Mouse (Mus musculus) pancreas, adult 10 weeks (tissue): Measurements from ENCODE around the gene Rnf128. TPM values are rescaled to one million over a fixed set of nuclear protein-coding genes. Genes with fewer than 3 reads are reported as not detected.

ENCODE experiments used
- polyA plus RNA-seq: library from polyadenylated mRNA; stranded (reverse); fragments of 350-450 nt; fragmentation: Illumina TruSeq; extraction: RNeasy Lipid Tissue Mini Kit (QIAGEN cat#74804); gene quantifications from one replicate; pipeline ENCODE4 v1.2.3, GENCODE M21; 2015; ENCODE audit warnings: low read depth, low replicate concordance; ENCODE audit not compliant: insufficient read depth

Rnf128 gene
- 6.0 TPM for polyA plus RNA-seq

DNA sequence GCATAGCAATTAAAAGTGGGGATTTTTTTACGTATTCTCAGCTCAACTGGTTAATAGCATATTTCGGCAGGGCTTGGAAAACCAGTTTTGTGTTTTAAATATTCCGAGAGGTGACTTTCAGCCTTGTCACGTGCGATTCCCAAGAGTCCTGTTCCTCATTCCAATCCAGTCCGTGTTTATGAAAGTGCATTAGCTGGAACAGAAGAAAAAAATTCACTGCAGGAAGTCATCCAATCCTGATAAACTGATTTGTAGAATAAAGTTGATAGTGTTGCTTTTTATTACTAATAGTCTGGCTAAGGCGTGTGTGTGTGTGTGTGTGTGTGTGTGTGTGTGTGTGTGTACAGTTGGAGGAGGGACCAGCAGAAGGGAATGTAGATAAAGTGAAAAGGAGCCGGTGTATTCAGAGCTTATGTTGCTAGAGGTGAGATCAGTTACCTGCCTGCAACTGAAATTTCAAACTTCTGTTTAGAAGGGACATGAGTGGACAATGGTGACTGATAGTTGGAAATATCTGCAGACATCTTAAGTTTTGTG is at the start of gene Rnf128:
Gene Rnf128, plus strand, starts transcription at position 392 of the 537 bp plus-strand sequence.

DNA sequence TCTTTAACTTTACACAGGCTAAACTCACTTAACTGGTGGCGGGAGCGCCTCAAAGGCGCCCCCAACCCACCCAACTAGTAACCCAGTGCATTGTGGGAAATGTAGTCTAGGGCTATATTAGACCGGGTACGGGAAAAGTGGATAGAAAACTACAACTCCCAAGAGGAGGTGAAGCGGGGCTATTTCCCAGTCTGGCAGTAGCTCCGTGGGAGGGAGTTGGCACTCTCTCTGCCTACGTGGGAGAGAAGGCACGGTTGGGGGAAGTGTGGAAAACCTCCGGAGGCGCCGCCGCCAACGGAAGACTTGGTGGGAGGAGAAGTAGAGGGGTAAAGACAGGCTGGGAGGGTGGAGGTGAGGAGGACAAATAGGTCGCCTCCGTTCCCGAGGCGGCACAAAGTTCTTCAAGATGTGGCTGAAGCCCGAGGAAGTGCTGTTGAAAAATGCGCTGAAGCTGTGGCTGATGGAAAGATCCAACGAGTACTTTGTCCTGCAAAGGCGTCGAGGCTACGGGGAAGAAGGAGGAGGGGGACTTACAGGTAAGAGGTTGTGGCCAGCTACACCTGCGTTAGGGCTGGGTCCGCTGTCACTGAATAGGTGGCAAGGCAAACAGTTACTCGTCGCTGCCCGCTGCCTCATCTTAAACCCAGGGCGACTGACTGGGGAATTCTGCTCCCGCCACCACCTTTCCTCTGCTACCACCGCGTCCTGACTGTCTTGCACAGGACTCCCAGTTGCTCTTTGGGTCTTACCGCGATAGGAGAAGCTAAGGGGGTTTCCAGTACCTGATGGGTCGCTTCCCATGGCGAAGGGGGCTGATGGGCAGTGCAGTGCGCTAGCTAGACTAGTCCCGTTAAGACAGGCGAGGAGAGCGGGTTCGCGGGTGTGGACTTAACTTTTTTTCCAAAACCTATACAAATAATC is 121.9 kb downstream of the Rnf128 start, which contains the start of gene Tbc1d8b:
Gene Tbc1d8b, plus strand, starts transcription at position 222 of the 921 bp plus-strand sequence.

DNA sequence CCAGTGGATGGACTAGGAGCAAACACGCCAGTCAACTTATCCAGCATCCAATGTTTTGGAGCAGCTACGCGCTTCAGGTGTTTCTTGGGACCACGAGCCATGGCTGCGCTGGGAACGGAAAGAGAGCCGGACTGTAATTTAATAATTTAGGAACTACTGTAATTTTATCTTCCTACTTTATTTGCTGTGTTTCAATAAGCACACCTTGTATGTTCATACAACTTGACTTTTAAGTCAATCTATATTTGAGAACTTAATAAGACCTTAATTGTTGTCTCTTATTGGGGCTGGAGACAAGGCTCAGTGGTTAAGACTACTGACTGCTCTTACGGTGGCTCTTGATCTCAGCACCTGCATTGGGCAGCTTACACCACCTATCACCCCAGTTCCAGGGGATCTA is 151.3 kb downstream of the Rnf128 start, which contains the start of gene Gm15013:
Gene Gm15013, minus strand, starts transcription at position 101 of the 400 bp plus-strand sequence.

Other genes starting within 250 kb of the Rnf128 start
- gene Trap1a, start 229.6 kb upstream of the Rnf128 start, polyA plus RNA-seq: not detected
- gene D330045A20Rik, start 82.9 kb upstream of the Rnf128 start, polyA plus RNA-seq: not detected
- gene Tbc1d8b, start 121.7 kb downstream of the Rnf128 start, polyA plus RNA-seq: 2.5 TPM
- not detected for gene Gm15013, start 151.2 kb downstream of the Rnf128 start, polyA plus RNA-seq
- not detected for gene Ripply1, start 219.0 kb downstream of the Rnf128 start, polyA plus RNA-seq
- 0.26 TPM for gene Cldn2, start 237.5 kb downstream of the Rnf128 start, polyA plus RNA-seq